Mouse (Mus musculus) olfactory bulb, adult 2 months (tissue): ENCODE results near the gene Mrpl16.

Experiments used
- CTCF ChIP-seq: fragments of 200-500 bp; IDR thresholded peaks from 2 replicates; pipeline ENCODE4 v1.5.1; 2012; ENCODE audit warnings: low read depth, mild to moderate bottlenecking, low read length, moderate library complexity; ENCODE audit not compliant: insufficient read depth
- POLR2A ChIP-seq: fragments of 200-500 bp; IDR thresholded peaks from 2 replicates; pipeline ENCODE4 v1.6.1; 2012; ENCODE audit warnings: mild to moderate bottlenecking, low read depth, low read length, moderate library complexity; ENCODE audit not compliant: insufficient read depth

DNA sequence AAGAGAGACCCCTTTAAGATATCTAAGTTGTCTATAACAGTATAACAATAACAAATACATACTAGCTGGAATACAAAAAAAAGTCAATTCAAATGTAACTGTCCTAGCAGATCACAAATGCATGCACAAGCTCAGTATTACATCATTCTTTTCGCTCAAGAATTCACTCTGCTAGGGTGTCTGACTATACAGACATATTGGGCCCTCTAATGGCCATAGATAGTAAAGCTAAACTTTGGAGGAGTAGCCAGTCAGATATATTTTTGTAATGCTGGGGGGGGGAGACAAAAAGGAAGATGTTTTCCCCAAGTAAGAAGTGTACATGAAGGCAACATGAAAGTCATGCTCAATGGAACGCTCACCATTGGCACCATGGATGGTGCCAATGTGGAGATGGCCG, 5.1 kb upstream of the Mrpl16 start:
- TF ChIP-seq POLR2A (no peak), CTCF (no peak)
